Mouse (Mus musculus) liver, embryonic 14.5 days (tissue): ENCODE measurements around the gene Nudt5.

ENCODE experiments used
- CTCF ChIP-seq: IDR thresholded peaks from 2 replicates; pipeline ENCODE4 v1.5.1; 2016; ENCODE audit warnings: antibody characterized with exemption, low read depth, control low read depth
- EP300 ChIP-seq: IDR thresholded peaks from 2 replicates; pipeline ENCODE4 v1.6.1; 2016; ENCODE audit warnings: antibody characterized with exemption, low read depth

GRCm38 (mm10) chr2:5862834-5863233 lies 18.0 kb downstream of the Nudt5 start, which contains the start of gene Gm13199:
- TF ChIP-seq CTCF (no peak), EP300 (no peak)
